Mouse (Mus musculus) intestine, embryonic 14.5 days (tissue): ENCODE results near the gene Bcas3. TPM values are rescaled to one million over a fixed set of nuclear protein-coding genes. Genes with fewer than 3 reads are reported as not detected.

Source experiments
- ATAC-seq: fragments of 200-750 bp; cut with Nextera tagmentation; replicated peaks from 2 replicates; pipeline ENCODE4 v1.8.0; 2017; ENCODE audit warnings: low read depth, moderate number of reproducible peaks, moderate TSS enrichment, moderate library complexity; ENCODE audit not compliant: low FRiP score, low TSS enrichment
- DNase-seq: peaks from one replicate; pipeline ENCODE4 v3.0.0-alpha.2; 2018; ENCODE audit warnings: low spot score
- H3K27ac ChIP-seq: fragments of 300-500 bp; sonication (generic); 2 replicates; pipeline ENCODE4 v1.5.1; 2014; ENCODE audit warnings: low read depth, mild to moderate bottlenecking, control low read depth
- H3K27me3 ChIP-seq: fragments of 300-500 bp; sonication (generic); replicated peaks from 2 replicates; pipeline ENCODE4 v1.6.1; 2014; ENCODE audit warnings: low read length, control low read depth; ENCODE audit not compliant: control insufficient read depth, insufficient read depth
- H3K36me3 ChIP-seq: fragments of 300-500 bp; sonication (generic); 2 replicates; pipeline ENCODE4 v1.6.1; 2014; ENCODE audit warnings: low read length, control low read depth; ENCODE audit not compliant: control insufficient read depth, insufficient read depth
- H3K4me1 ChIP-seq: fragments of 300-500 bp; sonication (generic); replicated peaks from 2 replicates; pipeline ENCODE4 v1.6.1; 2014; ENCODE audit warnings: low read length, control low read depth, mixed read lengths; ENCODE audit not compliant: control insufficient read depth, insufficient read depth
- H3K4me2 ChIP-seq: fragments of 300-500 bp; sonication (generic); 2 replicates; pipeline ENCODE4 v1.6.1; 2014; ENCODE audit warnings: low read length
- H3K4me3 ChIP-seq: fragments of 300-500 bp; sonication (generic); 2 replicates; pipeline ENCODE4 v1.5.1; 2014; ENCODE audit warnings: low read depth, low read length, control low read depth, mixed read lengths
- H3K9ac ChIP-seq: fragments of 300-500 bp; sonication (generic); 2 replicates; pipeline ENCODE4 v1.6.1; 2014; ENCODE audit warnings: mild to moderate bottlenecking, low read length
- H3K9me3 ChIP-seq: fragments of 300-500 bp; sonication (generic); 2 replicates; pipeline ENCODE4 v1.6.1; 2016; ENCODE audit warnings: low read length, control low read depth; ENCODE audit not compliant: control insufficient read depth
- WGBS: fragments of 180-500 bp; shearing (Covaris S2); extraction: QIAGEN DNeasy Blood & Tissue Kit; methylation state at CpG from one replicate; pipeline ENCODE4 v1.1.7; 2014; 5-methylcytosine and 5-hydroxymethylcytosine counted together
- polyA plus RNA-seq: library from polyadenylated mRNA; unstranded; fragments of >200 nt; fragmentation: Nextera tagmentation; extraction: Ambion mirVana; gene quantifications from 2 replicates; pipeline ENCODE4 v1.2.1, GENCODE M21; 2014

The Bcas3 gene
- polyA plus RNA-seq, 1 experiment from 2014 or later, result 17.9 TPM

- ATAC-seq (no peak), DNase-seq (no peak)
- Histone ChIP-seq H3K9ac (no peak overlapping the region), H3K4me1 (no peaks in the 10 kb centered on the region), H3K27ac (no peak overlapping the region), H3K4me3 (no peak overlapping the region), H3K9me3 (no peaks in the 10 kb centered on the region), H3K27me3 (no peaks in the 10 kb centered on the region), H3K36me3 (peaks cover 18% of the 10 kb centered on the region; the same call in 1 of the 2 replicates), H3K4me2 (no peak overlapping the region)
- WGBS, result 89% methylated on average over 6 of the region's 6 CpGs
Observed at GRCm38 (mm10) chr11:85359641-85360040, 6.7 kb downstream of the Bcas3 start.

- H3K27me3 ChIP-seq, result no peaks in the 10 kb centered on the region
- H3K4me3 ChIP-seq, result no peak overlapping the region
- peaks cover 14% of the 10 kb centered on the region for H3K36me3 ChIP-seq
- no peak overlapping the region for H3K27ac ChIP-seq
- WGBS, result 90% methylated on average over 8 of the region's 8 CpGs
- H3K4me1 ChIP-seq, result no peaks in the 10 kb centered on the region
- ATAC-seq (no peak), DNase-seq (no peak)
- no peak overlapping the region for H3K4me2 ChIP-seq
- no peaks in the 10 kb centered on the region for H3K9me3 ChIP-seq
- no peak overlapping the region for H3K9ac ChIP-seq
Observed at GRCm38 (mm10) chr11:85361621-85362020, 8.7 kb downstream of the Bcas3 start.

GRCm38 (mm10) chr11:85366168-85366567 lies 13.2 kb downstream of the Bcas3 start:
- H3K4me1 ChIP-seq, result no peaks in the 10 kb centered on the region
- no peaks in the 10 kb centered on the region for H3K27me3 ChIP-seq
- no peaks in the 10 kb centered on the region for H3K9me3 ChIP-seq
- H3K9ac ChIP-seq, result no peak overlapping the region
- no peak for ATAC-seq
- H3K27ac ChIP-seq, result no peak overlapping the region
- DNase-seq, result no peak
- 89% methylated on average over 3 of the region's 3 CpGs for WGBS
- H3K4me2 ChIP-seq, result no peak overlapping the region
- H3K36me3 ChIP-seq, result peaks cover 11% of the 10 kb centered on the region
- H3K4me3 ChIP-seq, result no peak overlapping the region

- no peak overlapping the region for H3K4me2 ChIP-seq
- no peak for DNase-seq
- no peak overlapping the region for H3K27ac ChIP-seq
- no peaks in the 10 kb centered on the region for H3K4me1 ChIP-seq
- WGBS, result 81% methylated on average over 3 of the region's 3 CpGs
- H3K9me3 ChIP-seq, result no peaks in the 10 kb centered on the region
- no peak overlapping the region for H3K9ac ChIP-seq
- ATAC-seq, result no peak
- H3K27me3 ChIP-seq, result no peaks in the 10 kb centered on the region
- no peak overlapping the region for H3K4me3 ChIP-seq
- peaks cover 18% of the 10 kb centered on the region for H3K36me3 ChIP-seq
Observed at GRCm38 (mm10) chr11:85367823-85368222, 14.9 kb downstream of the Bcas3 start.

- Histone ChIP-seq H3K27me3 (no peaks in the 10 kb centered on the region), H3K4me3 (no peak overlapping the region), H3K4me1 (no peaks in the 10 kb centered on the region), H3K27ac (no peak overlapping the region), H3K36me3 (no peaks in the 10 kb centered on the region), H3K9me3 (no peaks in the 10 kb centered on the region), H3K9ac (no peak overlapping the region), H3K4me2 (no peak overlapping the region)
- no peak for DNase-seq
- no peak for ATAC-seq
- 86% methylated on average over 3 of the region's 3 CpGs for WGBS
Observed at GRCm38 (mm10) chr11:85379091-85379490, 26.1 kb downstream of the Bcas3 start.

- DNase-seq (no peak), ATAC-seq (no peak)
- no peaks in the 10 kb centered on the region for H3K4me1 ChIP-seq
- H3K9ac ChIP-seq, result no peak overlapping the region
- H3K9me3 ChIP-seq, result no peaks in the 10 kb centered on the region
- WGBS, result 7% methylated on average over 1 of the region's 1 CpGs
- H3K27ac ChIP-seq, result no peak overlapping the region
- no peak overlapping the region for H3K4me3 ChIP-seq
- no peaks in the 10 kb centered on the region for H3K36me3 ChIP-seq
- H3K4me2 ChIP-seq, result no peak overlapping the region
- H3K27me3 ChIP-seq, result no peaks in the 10 kb centered on the region
Observed at GRCm38 (mm10) chr11:85380046-85380445, 27.1 kb downstream of the Bcas3 start.

- WGBS, result 8% methylated on average over 4 of the region's 4 CpGs
- ATAC-seq, result peak; percentile 80; the same call in 1 of the 2 replicates
Observed at GRCm38 (mm10) chr11:85382055-85382454, 29.1 kb downstream of the Bcas3 start.

GRCm38 (mm10) chr11:85383975-85384821 lies 31.2 kb downstream of the Bcas3 start:
- Histone ChIP-seq H3K9me3 (no peaks in the 10 kb centered on the region), H3K9ac (no peak overlapping the region)

More at GRCm38 (mm10) chr11:85382055-85382454, 29.1 kb downstream of the Bcas3 start:
- Histone ChIP-seq H3K4me2 (no peak overlapping the region), H3K36me3 (no peaks in the 10 kb centered on the region), H3K27me3 (no peaks in the 10 kb centered on the region), H3K4me1 (no peaks in the 10 kb centered on the region), H3K9me3 (no peaks in the 10 kb centered on the region), H3K4me3 (no peak overlapping the region), H3K27ac (no peak overlapping the region), H3K9ac (no peak overlapping the region)
- DNase-seq, result peak; percentile 80

More at GRCm38 (mm10) chr11:85383975-85384821, 31.2 kb downstream of the Bcas3 start:
- Histone ChIP-seq H3K4me3 (no peak overlapping the region), H3K4me2 (no peak overlapping the region), H3K27me3 (no peaks in the 10 kb centered on the region), H3K4me1 (no peaks in the 10 kb centered on the region), H3K36me3 (no peaks in the 10 kb centered on the region), H3K27ac (no peak overlapping the region)
- ATAC-seq, result no peak
- WGBS, result 76% methylated on average over 7 of the region's 7 CpGs
- DNase-seq, result no peak
